Mouse (Mus musculus) neural tube, embryonic 14.5 days (tissue): ENCODE results near the gene Fgfr2. TPM values are rescaled to one million over a fixed set of nuclear protein-coding genes. Genes with fewer than 3 reads are reported as not detected.

Experiments
- ATAC-seq: fragments of 200-750 bp; cut with Nextera tagmentation; 2 replicates; pipeline ENCODE4 v1.8.0; 2017; ENCODE audit warnings: low read depth, mild to moderate bottlenecking, moderate TSS enrichment, moderate library complexity
- H3K27ac ChIP-seq: fragments of 300-500 bp; sonication (generic); 2 replicates; pipeline ENCODE4 v1.5.1; 2014; ENCODE audit warnings: low read depth, mild to moderate bottlenecking, control low read depth, low read length, moderate library complexity, mixed read lengths
- H3K27me3 ChIP-seq: fragments of 300-500 bp; sonication (generic); 2 replicates; pipeline ENCODE4 v1.6.1; 2014; ENCODE audit warnings: low read length; ENCODE audit not compliant: control insufficient read depth, insufficient read depth
- H3K36me3 ChIP-seq: fragments of 300-500 bp; sonication (generic); 2 replicates; pipeline ENCODE4 v1.6.1; 2014; ENCODE audit warnings: low read length, mixed read lengths; ENCODE audit not compliant: control insufficient read depth, insufficient read depth
- H3K4me1 ChIP-seq: fragments of 300-500 bp; sonication (generic); 2 replicates; pipeline ENCODE4 v1.6.1; 2014; ENCODE audit warnings: low read length; ENCODE audit not compliant: control insufficient read depth, insufficient read depth
- H3K4me2 ChIP-seq: fragments of 300-500 bp; sonication (generic); 2 replicates; pipeline ENCODE4 v1.6.1; 2014; ENCODE audit warnings: mild to moderate bottlenecking, low read depth, low read length, control low read depth
- H3K4me3 ChIP-seq: fragments of 300-500 bp; sonication (generic); 2 replicates; pipeline ENCODE4 v1.5.1; 2014; ENCODE audit warnings: low read depth, low read length, control low read depth, mixed read lengths
- H3K9ac ChIP-seq: fragments of 300-500 bp; sonication (generic); replicated peaks from 2 replicates; pipeline ENCODE4 v1.6.1; 2014; ENCODE audit warnings: low read depth, mild to moderate bottlenecking, control low read depth, low read length, mixed read lengths
- H3K9me3 ChIP-seq: fragments of 300-500 bp; sonication (generic); 2 replicates; pipeline ENCODE4 v1.6.1; 2016; ENCODE audit warnings: low read length; ENCODE audit not compliant: control insufficient read depth
- whole genome bisulfite sequencing: fragments of 180-500 bp; shearing (Covaris S2); extraction: QIAGEN DNeasy Blood & Tissue Kit; methylation state at CpG from one replicate; pipeline ENCODE4 v1.1.7; 2014; 5-methylcytosine and 5-hydroxymethylcytosine counted together
- polyA plus RNA-seq: library from polyadenylated mRNA; unstranded; fragments of >200 nt; fragmentation: Nextera tagmentation; extraction: Ambion mirVana; gene quantifications from 2 replicates; pipeline ENCODE4 v1.2.1, GENCODE M21; 2014

The Fgfr2 gene
- polyA plus RNA-seq, 1 experiment from 2014 or later = 28.1 TPM

- H3K9me3 ChIP-seq = no peaks in the 10 kb centered on the region
- WGBS = 40% methylated on average over 7 of the region's 7 CpGs
- no peak overlapping the region for H3K4me2 ChIP-seq
- ATAC-seq = peak; percentile 58
- no peaks in the 10 kb centered on the region for H3K36me3 ChIP-seq
- no peak overlapping the region for H3K27ac ChIP-seq
- H3K9ac ChIP-seq = no peak overlapping the region
- no peak overlapping the region for H3K4me3 ChIP-seq
- peaks cover 9% of the 10 kb centered on the region for H3K4me1 ChIP-seq
- H3K27me3 ChIP-seq = no peaks in the 10 kb centered on the region
These were observed 1066.6 kb downstream of the Fgfr2 start for GRCm38 (mm10) chr7:132056565-132056964.

GRCm38 (mm10) chr7:132046662-132047061 lies 1076.5 kb downstream of the Fgfr2 start:
- H3K4me2 ChIP-seq = no peak overlapping the region
- no peaks in the 10 kb centered on the region for H3K9me3 ChIP-seq
- H3K4me1 ChIP-seq = no peaks in the 10 kb centered on the region; the same call in 1 of the 2 replicates
- WGBS = 30% methylated on average over 4 of the region's 4 CpGs
- H3K9ac ChIP-seq = no peak overlapping the region
- H3K36me3 ChIP-seq = no peaks in the 10 kb centered on the region
- no peaks in the 10 kb centered on the region for H3K27me3 ChIP-seq
- no peak overlapping the region for H3K27ac ChIP-seq
- no peak overlapping the region for H3K4me3 ChIP-seq
- peak; percentile 61; the same call in 1 of the 2 replicates for ATAC-seq

DNA sequence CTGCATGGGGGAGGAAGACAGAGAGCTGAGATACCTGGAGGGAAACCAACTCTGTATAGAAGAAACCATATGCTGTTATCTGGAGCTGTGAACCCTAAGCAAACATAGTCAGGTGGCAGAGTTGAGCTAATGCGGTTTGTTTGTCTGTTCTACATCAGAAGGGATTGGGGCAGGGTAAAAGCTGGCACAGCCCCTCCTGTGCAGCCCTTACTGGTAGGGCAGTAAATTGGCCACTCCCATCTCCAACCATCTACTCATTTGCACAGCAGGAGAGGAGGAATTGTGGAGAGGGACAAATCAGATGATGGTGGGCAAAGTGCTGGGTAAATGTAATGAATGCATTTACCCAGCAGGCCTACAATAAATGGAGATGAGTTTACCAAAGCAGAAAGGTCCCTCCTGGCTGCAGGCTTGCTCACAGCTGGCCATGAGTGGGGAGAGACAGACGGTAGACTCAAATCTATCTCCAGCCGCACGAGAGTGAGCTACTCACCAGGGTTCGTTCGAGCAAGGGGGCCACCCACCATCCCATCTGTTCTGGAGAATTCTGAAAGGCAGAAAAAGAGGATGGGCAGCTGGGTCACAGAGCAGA lies 1091.1 kb downstream of the Fgfr2 start:
- Histone ChIP-seq H3K27ac (no peak overlapping the region), H3K36me3 (no peaks in the 10 kb centered on the region), H3K4me2 (no peak overlapping the region), H3K9ac (no peak overlapping the region), H3K4me1 (0 out of 2 replicates have a peak, but pooled peaks cover 5% of the 10 kb centered on the region), H3K27me3 (no peaks in the 10 kb centered on the region), H3K4me3 (no peak overlapping the region), H3K9me3 (no peaks in the 10 kb centered on the region)
- no peak for ATAC-seq
- 10% methylated on average over 6 of the region's 6 CpGs for WGBS

GRCm38 (mm10) chr7:132026671-132027070 lies 1096.5 kb downstream of the Fgfr2 start:
- H3K36me3 ChIP-seq = no peaks in the 10 kb centered on the region
- H3K4me2 ChIP-seq = no peak overlapping the region
- ATAC-seq = no peak
- 76% methylated on average over 6 of the region's 6 CpGs for WGBS
- no peaks in the 10 kb centered on the region for H3K4me1 ChIP-seq
- no peaks in the 10 kb centered on the region for H3K9me3 ChIP-seq
- no peak overlapping the region for H3K4me3 ChIP-seq
- no peak overlapping the region for H3K9ac ChIP-seq
- no peak overlapping the region for H3K27ac ChIP-seq
- no peaks in the 10 kb centered on the region for H3K27me3 ChIP-seq

GRCm38 (mm10) chr7:132025591-132025990 lies 1097.6 kb downstream of the Fgfr2 start:
- Histone ChIP-seq H3K27me3 (no peaks in the 10 kb centered on the region), H3K9me3 (no peaks in the 10 kb centered on the region), H3K4me2 (no peak overlapping the region), H3K4me3 (no peak overlapping the region), H3K36me3 (no peaks in the 10 kb centered on the region), H3K4me1 (no peaks in the 10 kb centered on the region), H3K9ac (no peak overlapping the region), H3K27ac (no peak overlapping the region)
- ATAC-seq = no peak
- 74% methylated on average over 6 of the region's 6 CpGs for WGBS

- H3K27ac ChIP-seq = no peak overlapping the region
- no peak overlapping the region for H3K4me3 ChIP-seq
- H3K36me3 ChIP-seq = no peaks in the 10 kb centered on the region
- no peak for ATAC-seq
- H3K4me2 ChIP-seq = no peak overlapping the region
- no peaks in the 10 kb centered on the region for H3K9me3 ChIP-seq
- peaks cover 3% of the 10 kb centered on the region for H3K4me1 ChIP-seq
- WGBS = 67% methylated on average over 3 of the region's 3 CpGs
- no peak overlapping the region for H3K9ac ChIP-seq
- no peaks in the 10 kb centered on the region for H3K27me3 ChIP-seq
These were observed 1107.2 kb downstream of the Fgfr2 start for GRCm38 (mm10) chr7:132015933-132016332.

DNA sequence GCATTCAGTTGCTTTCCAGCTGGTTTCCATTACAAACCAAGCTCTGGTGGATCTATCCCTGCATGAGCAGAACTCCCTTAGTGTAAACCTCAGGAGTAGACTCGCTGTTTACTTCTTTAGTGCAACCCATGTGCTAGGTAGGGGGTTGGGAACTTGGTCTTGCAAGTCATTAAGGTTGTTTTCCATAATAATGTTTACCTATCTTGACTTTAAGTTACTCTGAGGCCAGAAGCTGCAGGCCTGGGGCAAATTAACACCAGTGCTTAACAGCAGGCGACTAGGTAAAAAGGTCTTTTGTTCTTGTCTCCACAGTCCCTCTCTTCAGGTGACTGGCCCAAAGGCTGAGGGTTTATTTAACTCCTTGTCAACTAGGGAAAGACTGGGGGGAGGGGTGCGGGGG lies 1108.0 kb downstream of the Fgfr2 start:
- WGBS = 8% methylated on average over 3 of the region's 3 CpGs

DNA sequence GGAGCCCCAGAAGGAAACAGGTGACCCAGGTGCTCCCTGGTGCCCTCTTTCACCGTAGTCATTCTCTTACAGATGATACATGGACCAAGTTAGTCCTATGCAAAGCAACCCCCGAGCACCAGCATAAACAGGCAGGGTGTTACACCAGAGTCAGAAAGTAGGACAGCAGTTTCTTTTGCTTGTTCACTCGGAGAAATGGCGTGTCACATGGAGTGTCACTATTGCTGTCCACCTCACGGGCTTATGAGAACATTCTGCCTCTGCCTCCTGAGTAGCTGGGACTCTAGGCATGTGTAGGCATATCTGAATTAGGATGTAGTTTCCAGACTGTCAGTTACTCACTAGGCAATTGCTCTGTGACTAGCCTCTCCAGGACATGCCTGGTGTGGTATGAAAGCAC lies 1109.2 kb downstream of the Fgfr2 start:
- H3K4me1 ChIP-seq = peaks cover 3% of the 10 kb centered on the region
- H3K9me3 ChIP-seq = no peaks in the 10 kb centered on the region
- no peaks in the 10 kb centered on the region for H3K36me3 ChIP-seq
- H3K4me3 ChIP-seq = no peak overlapping the region
- H3K4me2 ChIP-seq = no peak overlapping the region
- no peak overlapping the region for H3K27ac ChIP-seq
- no peak for ATAC-seq
- H3K27me3 ChIP-seq = no peaks in the 10 kb centered on the region
- no peak overlapping the region for H3K9ac ChIP-seq
- 80% methylated on average over 5 of the region's 5 CpGs for WGBS

More for the DNA sequence above, 1108.0 kb downstream of the Fgfr2 start:
- Histone ChIP-seq H3K4me2 (no peak overlapping the region), H3K27ac (no peak overlapping the region), H3K36me3 (no peaks in the 10 kb centered on the region), H3K4me1 (peaks cover 3% of the 10 kb centered on the region), H3K9me3 (no peaks in the 10 kb centered on the region), H3K4me3 (no peak overlapping the region), H3K27me3 (no peaks in the 10 kb centered on the region), H3K9ac (no peak overlapping the region)
- no peak for ATAC-seq

- Histone ChIP-seq H3K27ac (no peak overlapping the region), H3K36me3 (no peaks in the 10 kb centered on the region), H3K4me1 (peaks cover 3% of the 10 kb centered on the region), H3K9me3 (no peaks in the 10 kb centered on the region), H3K9ac (no peak overlapping the region), H3K27me3 (no peaks in the 10 kb centered on the region), H3K4me2 (no peak overlapping the region), H3K4me3 (no peak overlapping the region)
- 5% methylated on average over 1 of the region's 1 CpGs for WGBS
- peak; percentile 74; the same call in 1 of the 2 replicates for ATAC-seq
These were observed 1110.0 kb downstream of the Fgfr2 start for GRCm38 (mm10) chr7:132012969-132013679.
